Comparison of ENCODE assay signal across 22 mouse cellular contexts in the genomic region with DNA sequence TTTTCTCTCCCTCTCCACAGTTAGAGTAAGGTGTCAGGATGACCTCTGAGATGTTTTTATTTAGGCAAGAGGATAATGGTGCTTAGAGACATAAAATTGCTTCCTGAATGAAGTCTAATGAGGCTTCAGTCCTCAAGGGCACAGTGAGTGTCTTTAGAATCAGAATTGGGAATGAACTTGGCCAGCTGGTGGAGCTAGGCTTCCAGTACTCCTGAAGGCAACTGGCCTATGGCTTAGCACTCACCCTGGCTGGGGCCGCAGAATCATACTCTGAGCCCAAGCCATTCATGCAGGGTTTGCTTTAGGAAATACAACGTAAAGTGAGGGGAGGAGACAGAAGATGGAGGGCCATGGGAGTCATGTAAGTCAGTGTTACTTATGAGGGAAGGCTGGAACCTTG.
DNase-seq lines count a peak whose midpoint lies in the region; ATAC-seq and TF ChIP-seq lines count a peak whose summit lies in the region.
"Had no signal": no experiment of that assay in that cellular context is flagged by ENCODE, and none has a peak within 500 bp of the region (broad histone marks: within the 10 kb centered on the region; RNA-seq: fewer than 3 reads in every experiment).

No protein-coding gene starts in this region.

- TF ChIP-seq CTCF in cerebellum, adult 2 months (IDR thresholded peaks at IDR 0.05; ENCODE audit: borderline replicate concordance, insufficient read depth, low read depth, low read length) = peak; percentile 54; the same call in 1 of the 2 replicates

- DNase-seq in cerebellum, adult 2 months = peak in 1 of 2 experiments; percentile 33
- no peak for DNase-seq in cerebellum, adult 9-10 months
- DNase-seq in hindbrain, embryonic 10.5 days (ENCODE audit: low spot score) = no peak
- no peak for DNase-seq in testis, postnatal 14 days (ENCODE audit: low spot score)
- DNase-seq: adrenal gland, postnatal 10 days; heart, postnatal 4 days; kidney, adult 18-20 months; kidney, postnatal 4 days; liver, postnatal 0 days; thymus, postnatal 25 days had no signal

- no peak overlapping the region for H3K9ac ChIP-seq in hindbrain, embryonic 13.5 days
- no peak overlapping the region for H3K9ac ChIP-seq in neural tube, embryonic 14.5 days (replicated peaks; ENCODE audit: low read depth, low read length)
- H3K9ac ChIP-seq: limb, embryonic 12.5 days; liver, postnatal 0 days; midbrain, embryonic 13.5 days had no signal

- no peaks in the 10 kb centered on the region for H3K36me3 ChIP-seq in hindbrain, embryonic 13.5 days
- H3K36me3 ChIP-seq in hindbrain, embryonic 10.5 days = peaks cover 10% of the 10 kb centered on the region
- no peaks in the 10 kb centered on the region for H3K36me3 ChIP-seq in megakaryocyte, embryonic 14.5 days (replicated peaks; ENCODE audit: low read length)
- H3K36me3 ChIP-seq in neural tube, embryonic 14.5 days (ENCODE audit: control insufficient read depth, insufficient read depth, low read length) = no peaks in the 10 kb centered on the region
- H3K36me3 ChIP-seq: embryonic facial prominence, embryonic 10.5 days; heart, embryonic 10.5 days; limb, embryonic 12.5 days; midbrain, embryonic 13.5 days had no signal

- no peak for ATAC-seq in hindbrain, embryonic 13.5 days (ENCODE audit: low FRiP score)
- ATAC-seq in megakaryocyte, adult 5-6 weeks (ENCODE audit: poor library complexity, severe bottlenecking) = no peak
- 0 out of 2 replicates have a peak, but pooled peaks have one; percentile 17 for ATAC-seq in neural tube, embryonic 14.5 days (ENCODE audit: low read depth)
- ATAC-seq: inflammation-experienced regulatory T-cells, adult 6 months; liver, postnatal 0 days; lung, postnatal 0 days; midbrain, embryonic 13.5 days had no signal

- H3K9me3 ChIP-seq in hindbrain, embryonic 13.5 days = no peaks in the 10 kb centered on the region
- no peaks in the 10 kb centered on the region; the same call in 1 of the 2 replicates for H3K9me3 ChIP-seq in hindbrain, embryonic 10.5 days
- peaks cover 10% of the 10 kb centered on the region for H3K9me3 ChIP-seq in megakaryocyte, embryonic 14.5 days
- H3K9me3 ChIP-seq in neural tube, embryonic 14.5 days (ENCODE audit: control insufficient read depth, low read length) = no peaks in the 10 kb centered on the region
- H3K9me3 ChIP-seq: embryonic facial prominence, embryonic 10.5 days; heart, embryonic 10.5 days; limb, embryonic 12.5 days; midbrain, embryonic 13.5 days had no signal

- no peak overlapping the region for H3K27ac ChIP-seq in cerebellum, adult 2 months (ENCODE audit: insufficient read depth, low read length)
- peak overlapping the region; percentile 40; the same call in 1 of the 2 replicates for H3K27ac ChIP-seq in hindbrain, embryonic 13.5 days
- H3K27ac ChIP-seq in hindbrain, embryonic 10.5 days = no peak overlapping the region
- 0 out of 2 replicates have a peak overlapping the region, but pooled peaks have one; percentile 16 for H3K27ac ChIP-seq in neural tube, embryonic 14.5 days (ENCODE audit: low read depth, low read length)
- H3K27ac ChIP-seq: embryonic facial prominence, embryonic 10.5 days; heart, embryonic 10.5 days; limb, embryonic 12.5 days; midbrain, embryonic 13.5 days had no signal

- 35% methylated on average over 2 of the region's 2 CpGs for WGBS in cerebellum, adult 2 months
- WGBS in hindbrain, embryonic 13.5 days = 61% methylated on average over 2 of the region's 2 CpGs
- WGBS in hindbrain, embryonic 10.5 days = 80% methylated on average over 2 of the region's 2 CpGs
- WGBS in neural tube, embryonic 14.5 days = 35% methylated on average over 2 of the region's 2 CpGs

- H3K4me3 ChIP-seq in cerebellum, adult 2 months (replicated peaks; ENCODE audit: insufficient read depth, low read depth, low read length) = no peak overlapping the region
- H3K4me3 ChIP-seq in hindbrain, embryonic 13.5 days = no peak overlapping the region
- H3K4me3 ChIP-seq in hindbrain, embryonic 10.5 days = no peak overlapping the region
- peak overlapping the region; percentile 21 for H3K4me3 ChIP-seq in megakaryocyte, embryonic 14.5 days (replicated peaks)
- no peak overlapping the region for H3K4me3 ChIP-seq in neural tube, embryonic 14.5 days (ENCODE audit: low read depth, low read length)
- H3K4me3 ChIP-seq: embryonic facial prominence, embryonic 10.5 days; heart, embryonic 10.5 days; limb, embryonic 12.5 days; midbrain, embryonic 13.5 days; myocyte had no signal

- H3K27me3 ChIP-seq in cerebellum, adult 2 months (ENCODE audit: control insufficient read depth, insufficient read depth, low read length) = no peaks in the 10 kb centered on the region
- H3K27me3 ChIP-seq in hindbrain, embryonic 13.5 days = no peaks in the 10 kb centered on the region
- H3K27me3 ChIP-seq in hindbrain, embryonic 10.5 days (ENCODE audit: insufficient read depth, poor library complexity, severe bottlenecking) = no peaks in the 10 kb centered on the region
- peaks cover 38% of the 10 kb centered on the region for H3K27me3 ChIP-seq in megakaryocyte, embryonic 14.5 days (replicated peaks)
- no peaks in the 10 kb centered on the region for H3K27me3 ChIP-seq in neural tube, embryonic 14.5 days (ENCODE audit: control insufficient read depth, insufficient read depth, low read length)
- H3K27me3 ChIP-seq: limb, embryonic 12.5 days; midbrain, embryonic 13.5 days had no signal

- TF ChIP-seq POLR2A in cerebellum, adult 2 months (IDR thresholded peaks at IDR 0.05; ENCODE audit: borderline replicate concordance, insufficient read depth, low read length) = no peak

- H3K4me2 ChIP-seq in hindbrain, embryonic 13.5 days = no peak overlapping the region
- no peak overlapping the region for H3K4me2 ChIP-seq in neural tube, embryonic 14.5 days (ENCODE audit: low read depth, low read length)
- H3K4me2 ChIP-seq: limb, embryonic 12.5 days; liver, embryonic 11.5 days; midbrain, embryonic 13.5 days had no signal

- H3K4me1 ChIP-seq in cerebellum, adult 2 months (ENCODE audit: control insufficient read depth, insufficient read depth, low read length) = peaks cover 3% of the 10 kb centered on the region
- H3K4me1 ChIP-seq in hindbrain, embryonic 13.5 days (replicated peaks) = peaks cover 18% of the 10 kb centered on the region
- H3K4me1 ChIP-seq in hindbrain, embryonic 10.5 days (replicated peaks) = 0 out of 2 replicates have a peak, but pooled peaks cover 3% of the 10 kb centered on the region
- no peaks in the 10 kb centered on the region for H3K4me1 ChIP-seq in megakaryocyte, embryonic 14.5 days
- H3K4me1 ChIP-seq in neural tube, embryonic 14.5 days (ENCODE audit: control insufficient read depth, insufficient read depth, low read length) = peaks cover 6% of the 10 kb centered on the region
- H3K4me1 ChIP-seq: embryonic facial prominence, embryonic 10.5 days; heart, embryonic 10.5 days; limb, embryonic 12.5 days had no signal

Comparison
In these comparisons a context has a peak if more than half of its experiments do, and no peak if none do; other contexts are left out.
1. H3K27ac ChIP-seq: peak in hindbrain, embryonic 13.5 days (single experiment) and neural tube, embryonic 14.5 days (single experiment); none in cerebellum, adult 2 months (single experiment) and hindbrain, embryonic 10.5 days (single experiment).